Mouse (Mus musculus): Measurements from ENCODE around the gene Gm10697.
"Not testable (repeated sequence)": the region's sequence is repeated elsewhere in the genome, so short reads cannot be mapped to it uniquely, and the experiment has no call there.

Gm10697 gene

DNA sequence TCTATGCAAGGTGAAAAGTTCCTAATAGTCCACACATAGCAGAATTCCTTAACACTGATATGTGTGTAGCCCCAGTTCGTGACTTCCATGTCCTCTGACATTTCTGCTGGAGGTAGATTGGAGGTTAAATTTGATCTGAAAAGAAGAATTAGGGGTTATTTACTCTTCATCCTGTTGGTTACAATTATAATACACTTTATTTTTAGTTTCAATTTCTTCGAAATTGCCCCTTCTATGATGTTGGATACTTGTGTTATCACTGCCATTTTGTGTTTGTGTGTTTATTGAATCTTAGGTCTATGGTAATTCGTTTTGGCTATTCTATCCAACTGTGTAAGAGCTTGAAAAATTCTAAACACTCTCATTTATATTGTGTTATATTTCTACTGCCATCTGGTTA lies at the start of gene Gm10697:
Gm10697 (minus strand) TSS at position 101 of the 400 bp plus-strand sequence.
- DNase-seq: not testable (repeated sequence)

DNA sequence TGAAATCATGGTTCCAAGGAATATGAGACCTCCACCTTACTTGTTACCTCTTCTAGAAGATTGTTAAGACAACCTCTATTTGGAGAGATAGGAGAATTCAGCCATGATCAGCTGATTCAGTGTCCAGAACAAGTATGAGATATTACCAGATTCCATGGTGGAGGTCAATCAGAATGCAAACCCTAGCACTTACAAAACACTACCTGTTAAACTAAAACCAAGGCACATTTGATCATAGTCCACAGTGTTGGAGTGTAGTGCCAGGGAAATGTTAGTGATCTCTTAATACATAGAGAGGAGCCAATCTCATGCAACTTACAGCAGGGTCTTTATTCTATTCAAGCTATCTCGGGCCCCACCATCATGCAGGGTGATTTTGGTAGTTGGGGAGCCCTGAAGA lies 42.6 kb upstream of the Gm10697 start:
- not testable (repeated sequence) for DNase-seq

DNA sequence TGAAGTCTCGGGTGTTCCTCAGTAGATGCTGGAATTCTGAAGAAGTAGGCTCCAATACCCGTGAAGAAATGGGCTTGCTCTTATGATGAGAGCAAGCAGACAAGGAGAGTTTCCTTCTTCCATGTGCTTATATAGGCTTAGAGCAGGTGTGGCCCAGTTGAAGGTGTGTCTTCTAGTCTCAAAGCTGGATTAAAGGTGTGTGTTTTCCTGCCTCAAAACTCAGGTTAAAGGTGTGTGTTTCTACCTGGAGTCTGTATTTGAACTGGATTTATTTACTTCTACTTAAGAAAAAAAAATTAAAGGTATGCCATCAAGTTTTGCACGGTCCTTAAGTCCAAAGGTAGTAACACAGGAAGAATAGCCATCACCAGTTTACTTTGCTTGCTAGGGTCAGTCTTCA lies 17.7 kb downstream of the Gm10697 start, which contains the start of gene Gm9125:
Gm9125 (minus strand) TSS at position 101 of the 400 bp plus-strand sequence.
- not testable (repeated sequence) for DNase-seq

DNA sequence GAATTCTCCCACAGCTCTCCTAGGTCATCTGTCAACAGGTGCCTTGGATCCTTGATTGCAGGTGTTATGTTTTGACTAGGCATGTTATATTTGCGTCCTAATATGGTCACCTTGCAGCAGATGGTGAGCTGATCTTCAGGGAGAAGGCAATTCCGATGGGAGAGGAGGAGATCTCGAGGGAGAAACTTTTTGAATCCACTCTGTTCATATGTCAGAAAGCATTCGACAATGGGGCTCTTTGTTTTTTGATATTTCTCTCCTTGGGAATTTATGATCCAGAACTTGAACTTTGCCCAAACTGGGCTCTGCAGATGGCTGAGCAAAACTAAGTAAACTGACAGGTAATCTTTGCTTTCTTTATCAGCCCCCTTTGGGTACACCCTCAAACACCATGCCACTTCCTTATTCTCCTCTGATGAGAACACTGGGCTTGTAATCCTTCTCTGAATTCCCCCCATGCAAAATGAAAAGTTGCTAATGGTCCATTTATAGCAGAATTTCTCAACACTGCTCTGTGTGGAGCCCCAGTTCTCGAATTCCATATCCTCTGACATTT lies 22.8 kb downstream of the Gm10697 start:
- not testable (repeated sequence) for DNase-seq

DNA sequence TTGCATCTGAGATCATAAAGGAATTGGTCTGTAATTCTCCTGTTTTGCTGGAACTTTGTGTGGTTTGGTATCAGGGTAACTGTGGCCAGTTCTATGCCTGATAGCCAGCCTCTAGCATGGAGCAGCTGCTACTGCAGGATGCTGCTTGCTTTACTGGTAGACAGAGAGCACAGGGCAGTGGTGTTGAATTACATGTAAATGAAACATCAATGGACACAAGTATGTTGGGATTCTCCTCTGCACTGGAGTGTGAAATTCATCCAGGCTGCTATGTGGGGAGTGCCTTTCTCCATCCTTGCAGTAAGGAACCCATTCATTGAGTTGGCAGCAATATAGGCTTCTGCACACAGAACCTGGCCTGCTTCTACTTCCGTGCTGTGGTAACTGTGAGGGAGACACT lies 34.2 kb downstream of the Gm10697 start:
- DNase-seq: not testable (repeated sequence)

- DNase-seq: not testable (repeated sequence)
Observed at GRCm38 (mm10) chr3:94034400-94034799, 38.0 kb downstream of the Gm10697 start.
